Mouse (Mus musculus) granulocyte monocyte progenitor cell, adult 5-6 weeks (primary cell): Measurements from ENCODE around the gene Nhsl1. TPM values are rescaled to one million over a fixed set of nuclear protein-coding genes. Genes with fewer than 3 reads are reported as not detected.
"Not testable (repeated sequence)": the region's sequence is repeated elsewhere in the genome, so short reads cannot be mapped to it uniquely, and the experiment has no call there.

ENCODE experiments used
- ATAC-seq: replicated peaks from 2 replicates; pipeline ENCODE4 v1.8.0; 2016; ENCODE audit warnings: mild to moderate bottlenecking, moderate TSS enrichment, inconsistent platforms; ENCODE audit not compliant: poor library complexity, severe bottlenecking
- total RNA-seq, 2 experiments: library from RNA; stranded (forward) in 1 of 2; stranded (reverse) in 1 of 2; fragments of 200-712, 200-1000 nt in 1 of 2; fragments of >200 nt in 1 of 2; fragmentation: Nextera tagmentation in 1 of 2; gene quantifications; 2 replicates each; pipeline ENCODE4 v1.2.3; 2014 to 2017

The Nhsl1 gene
- total RNA-seq, 2 experiments from 2014 or later, result 0.15 to 0.93 TPM

- no peak for ATAC-seq
These were observed 112.8 kb downstream of the Nhsl1 start for GRCm38 (mm10) chr10:18431546-18431945.

GRCm38 (mm10) chr10:18435454-18435853, 116.7 kb downstream of the Nhsl1 start:
- ATAC-seq, result no peak

- no peak for ATAC-seq
These were observed 117.2 kb downstream of the Nhsl1 start for GRCm38 (mm10) chr10:18435938-18436337.

- no peak for ATAC-seq
These were observed 118.8 kb downstream of the Nhsl1 start for GRCm38 (mm10) chr10:18437584-18437983.

GRCm38 (mm10) chr10:18445603-18446358, 127.0 kb downstream of the Nhsl1 start:
- no peak for ATAC-seq

- ATAC-seq, result no peak
These were observed 127.6 kb downstream of the Nhsl1 start for GRCm38 (mm10) chr10:18446359-18446820.

GRCm38 (mm10) chr10:18447299-18447698, 128.5 kb downstream of the Nhsl1 start:
- ATAC-seq, result no peak

- not testable (repeated sequence) for ATAC-seq
These were observed 130.1 kb downstream of the Nhsl1 start for GRCm38 (mm10) chr10:18448896-18449295.

- peak; percentile 71 for ATAC-seq
These were observed 134.6 kb downstream of the Nhsl1 start for GRCm38 (mm10) chr10:18453380-18453779.

GRCm38 (mm10) chr10:18454161-18454560, 135.4 kb downstream of the Nhsl1 start:
- ATAC-seq, result no peak

- no peak for ATAC-seq
These were observed 136.6 kb downstream of the Nhsl1 start for GRCm38 (mm10) chr10:18455301-18455920.

GRCm38 (mm10) chr10:18457808-18458475, 139.2 kb downstream of the Nhsl1 start:
- no peak for ATAC-seq

- no peak for ATAC-seq
These were observed 142.6 kb downstream of the Nhsl1 start for GRCm38 (mm10) chr10:18461336-18461735.

GRCm38 (mm10) chr10:18463071-18463841, 144.5 kb downstream of the Nhsl1 start:
- no peak for ATAC-seq

GRCm38 (mm10) chr10:18468396-18468795, 149.6 kb downstream of the Nhsl1 start:
- ATAC-seq, result no peak

GRCm38 (mm10) chr10:18469279-18470135, 150.7 kb downstream of the Nhsl1 start:
- ATAC-seq, result peak; percentile 65

- no peak for ATAC-seq
These were observed 151.7 kb downstream of the Nhsl1 start for GRCm38 (mm10) chr10:18470351-18471060.

GRCm38 (mm10) chr10:18471648-18472047, 152.9 kb downstream of the Nhsl1 start:
- ATAC-seq, result no peak

GRCm38 (mm10) chr10:18475126-18475525, 156.3 kb downstream of the Nhsl1 start:
- no peak for ATAC-seq
